Mouse (Mus musculus) forebrain, embryonic 11.5 days (tissue): ENCODE results near the gene Galnt2. TPM values are rescaled to one million over a fixed set of nuclear protein-coding genes. Genes with fewer than 3 reads are reported as not detected.

Source experiments
- polyA plus RNA-seq: library from polyadenylated mRNA; unstranded; fragments of >200 nt; fragmentation: Nextera tagmentation; extraction: Ambion mirVana; gene quantifications from 2 replicates; pipeline ENCODE4 v1.2.1, GENCODE M21; 2014

Gene Galnt2
- polyA plus RNA-seq, 1 experiment from 2014 or later: 83.7 TPM

Other genes starting within 250 kb of the Galnt2 start
- gene Abcb10, start 248.3 kb upstream of the Galnt2 start, polyA plus RNA-seq: 24.2 and 24.3 TPM in 2 replicates
- 45.9 and 47.6 TPM in 2 replicates for gene Taf5l, start 210.0 kb upstream of the Galnt2 start, polyA plus RNA-seq
- 9.6 and 10.7 TPM in 2 replicates for gene Urb2, start 209.9 kb upstream of the Galnt2 start, polyA plus RNA-seq
- gene Pgbd5, start 208.3 kb downstream of the Galnt2 start, polyA plus RNA-seq: 4.8 and 5.3 TPM in 2 replicates